Mouse (Mus musculus): Measurements from ENCODE around the gene Gm7982.
"Not testable (repeated sequence)": the region's sequence is repeated elsewhere in the genome, so short reads cannot be mapped to it uniquely, and the experiment has no call there.

Gene Gm7982

DNA sequence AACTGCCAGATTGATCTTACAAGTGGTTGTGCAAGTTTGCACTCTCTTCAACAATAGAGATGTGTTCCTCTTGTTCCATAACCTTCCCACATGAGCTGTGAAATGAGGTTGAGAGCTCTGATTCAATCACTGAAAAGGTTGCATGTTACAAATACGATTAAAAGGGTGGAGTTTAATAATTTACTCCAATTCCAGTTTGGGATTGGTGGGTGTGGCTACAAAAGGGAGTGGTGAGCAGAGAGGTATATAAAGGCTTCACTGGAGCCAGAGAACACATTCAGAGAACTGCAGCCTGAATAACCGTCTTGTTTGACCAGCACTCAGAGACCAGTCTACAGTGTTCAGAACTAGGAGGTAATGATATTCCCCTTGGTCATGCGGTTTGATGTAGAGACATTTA is at the start of gene Gm7982:
TSS of gene Gm7982 (plus strand) at position 301 of the 400 bp plus-strand sequence.
- not testable (repeated sequence) for DNase-seq (ENCODE audit: low spot score in 2 of 2)

- DNase-seq (ENCODE audit: low spot score in 2 of 2) = not testable (repeated sequence)
Measured at GRCm38 (mm10) chr5:95736073-95736472, 5.7 kb upstream of the Gm7982 start, which contains the start of gene Gm7978. Gene Gm7978 (minus strand): TSS chr5:95736173.

DNA sequence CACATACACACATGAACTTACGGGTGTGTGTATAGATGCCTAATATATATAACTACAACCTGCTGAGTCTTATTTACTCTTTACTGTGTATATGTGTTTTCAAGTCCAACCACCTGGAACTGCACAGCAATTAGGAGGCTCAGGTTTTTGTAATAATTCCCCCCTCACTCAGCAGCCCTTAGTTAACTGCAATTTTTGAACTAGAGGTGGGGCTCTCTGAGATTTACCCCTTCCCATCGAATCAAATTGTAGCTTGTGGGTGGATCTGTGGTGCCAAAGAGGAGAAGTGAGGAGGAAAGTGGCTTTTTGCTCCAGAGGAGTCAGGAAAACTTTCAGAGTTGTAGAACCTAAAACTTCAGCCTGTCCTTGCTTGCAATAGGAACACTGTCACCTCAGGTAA is 33.9 kb downstream of the Gm7982 start, which contains the start of gene E330014E10Rik:
TSS of gene E330014E10Rik (plus strand) at position 301 of the 400 bp plus-strand sequence.
- DNase-seq (ENCODE audit: low spot score in 2 of 2) = not testable (repeated sequence)

Data from right cerebral cortex, postnatal 10 days (tissue).